Mouse (Mus musculus) gastrocnemius, postnatal 14 days (tissue): ENCODE results near the gene Aplp1. TPM values are rescaled to one million over a fixed set of nuclear protein-coding genes. Genes with fewer than 3 reads are reported as not detected.
"Not testable (repeated sequence)": the region's sequence is repeated elsewhere in the genome, so short reads cannot be mapped to it uniquely, and the experiment has no call there.

Experiments
- DNase-seq: peaks from one replicate; pipeline ENCODE4 v3.0.0; 2021; ENCODE audit warnings: mixed read lengths
- intact Hi-C: fragments of 180-260 bp; cut with DNase I; formaldehyde crosslinking; loops from one replicate; pipeline ENCODE4 v1.15.1; 2025; ENCODE audit warnings: low total_unique reads
- long read RNA-seq, 2 experiments: library from polyadenylated mRNA; stranded (forward); transcript quantifications; one replicate each; pipeline ENCODE4 v2.0.0; 2021
- total RNA-seq, 2 experiments: library from RNA; stranded (reverse); gene quantifications; 2 replicates each; pipeline ENCODE4 v1.2.3; 2021

Aplp1 gene
- 1 to 10 TPM; 1.9 to 2.3 TPM for total RNA-seq
- long read RNA-seq, experiment 1, partial matches to known transcripts, result 0 of 4 reads
- long read RNA-seq, experiment 1, other reads (novel, unspliced or antisense), result 0 of 4 reads
- long read RNA-seq, experiment 2, partial matches to known transcripts, result 0 of 4 reads
- long read RNA-seq, experiment 2, other reads (novel, unspliced or antisense), result 0 of 4 reads

GRCm38 (mm10) chr7:30444971-30445751 is at the start of gene Aplp1:
TSS of gene Aplp1 (minus strand) at chr7:30445535.
- peak; percentile 36 for DNase-seq
- intact Hi-C loops, result no loop called here

GRCm38 (mm10) chr7:30493401-30493931 is 48.1 kb upstream of the Aplp1 start, which contains the start of gene Prodh2:
TSS of gene Prodh2 (plus strand) at chr7:30493622.
- intact Hi-C loops, result no loop called here

GRCm38 (mm10) chr7:30492765-30493164 is 47.4 kb upstream of the Aplp1 start:
- intact Hi-C loops, result no loop called here
- DNase-seq, result peak; percentile 75

More at GRCm38 (mm10) chr7:30493401-30493931, 48.1 kb upstream of the Aplp1 start, which contains the start of gene Prodh2:
- DNase-seq, result no peak

- DNase-seq, result no peak
- intact Hi-C loops, result no loop called here
Measured at GRCm38 (mm10) chr7:30490957-30491307, 45.6 kb upstream of the Aplp1 start.

- DNase-seq, result no peak
- intact Hi-C loops, result no loop called here
Measured at GRCm38 (mm10) chr7:30490251-30490956, 45.1 kb upstream of the Aplp1 start.

GRCm38 (mm10) chr7:30484250-30484649 is 38.9 kb upstream of the Aplp1 start:
- DNase-seq, result no peak

GRCm38 (mm10) chr7:30477415-30478381 is 32.4 kb upstream of the Aplp1 start:
- DNase-seq, result no peak
- intact Hi-C loops, result no loop called here

More at GRCm38 (mm10) chr7:30484250-30484649, 38.9 kb upstream of the Aplp1 start:
- intact Hi-C loops, result no loop called here

- DNase-seq, intact Hi-C loops: not testable (repeated sequence)
Measured at GRCm38 (mm10) chr7:30476136-30476535, 30.8 kb upstream of the Aplp1 start.

GRCm38 (mm10) chr7:30474999-30475398 is 29.7 kb upstream of the Aplp1 start:
- intact Hi-C loops, result no loop called here
- DNase-seq, result no peak

- intact Hi-C loops, result no loop called here
- DNase-seq, result no peak
Measured at GRCm38 (mm10) chr7:30472411-30472810, 27.1 kb upstream of the Aplp1 start.

- intact Hi-C loops, result no loop called here
- DNase-seq, result no peak
Measured at GRCm38 (mm10) chr7:30464816-30465300, 19.5 kb upstream of the Aplp1 start.

- intact Hi-C loops, result no loop called here
- DNase-seq, result no peak
Measured at GRCm38 (mm10) chr7:30463996-30464395, 18.7 kb upstream of the Aplp1 start.

GRCm38 (mm10) chr7:30463568-30463967 is 18.2 kb upstream of the Aplp1 start:
- intact Hi-C loops, result no loop called here
- no peak for DNase-seq

GRCm38 (mm10) chr7:30459484-30459883 is 14.1 kb upstream of the Aplp1 start:
- intact Hi-C loops, result no loop called here
- no peak for DNase-seq

GRCm38 (mm10) chr7:30457629-30458330 is 12.4 kb upstream of the Aplp1 start, which contains the start of the genes Kirrel2 and Nphs1:
TSS of gene Kirrel2 (minus strand) at chr7:30457690.
TSS of gene Nphs1 (plus strand) at chr7:30458315.
- no peak for DNase-seq
- intact Hi-C loops, result no loop called here

- no peak for DNase-seq
- intact Hi-C loops, result no loop called here
Measured at GRCm38 (mm10) chr7:30456911-30457628, 11.7 kb upstream of the Aplp1 start.

- intact Hi-C loops, result no loop called here
- DNase-seq, result no peak
Measured at GRCm38 (mm10) chr7:30456487-30456886, 11.2 kb upstream of the Aplp1 start.

- DNase-seq, result no peak
- intact Hi-C loops, result no loop called here
Measured at GRCm38 (mm10) chr7:30454259-30454658, 8.9 kb upstream of the Aplp1 start.
